Mouse (Mus musculus) midbrain, embryonic 11.5 days (tissue): ENCODE results near the gene Gk2. TPM values are rescaled to one million over a fixed set of nuclear protein-coding genes. Genes with fewer than 3 reads are reported as not detected.

Experiments used
- ATAC-seq: fragments of 200-750 bp; cut with Nextera tagmentation; 2 replicates; pipeline ENCODE4 v1.8.0; 2017; ENCODE audit warnings: moderate TSS enrichment, moderate library complexity; ENCODE audit not compliant: low FRiP score
- DNase-seq: peaks from one replicate; pipeline ENCODE4 v3.0.0; 2015; ENCODE audit warnings: low spot score; ENCODE audit errors: missing footprints
- H3K27ac ChIP-seq: fragments of 300-500 bp; sonication (generic); 2 replicates; pipeline ENCODE4 v1.5.1; 2014; ENCODE audit warnings: low read depth, low read length
- H3K27me3 ChIP-seq: fragments of 300-500 bp; sonication (generic); 2 replicates; pipeline ENCODE4 v1.6.1; 2014; ENCODE audit warnings: mild to moderate bottlenecking, low read length, moderate library complexity, mixed read lengths; ENCODE audit not compliant: control insufficient read depth, insufficient read depth
- H3K36me3 ChIP-seq: fragments of 300-500 bp; sonication (generic); 2 replicates; pipeline ENCODE4 v1.6.1; 2014; ENCODE audit warnings: mild to moderate bottlenecking, low read length, moderate library complexity, mixed read lengths; ENCODE audit not compliant: control insufficient read depth, insufficient read depth
- H3K4me1 ChIP-seq: fragments of 300-500 bp; sonication (generic); 2 replicates; pipeline ENCODE4 v1.6.1; 2014; ENCODE audit warnings: low read length; ENCODE audit not compliant: control insufficient read depth, insufficient read depth
- H3K4me2 ChIP-seq: fragments of 300-500 bp; sonication (generic); 2 replicates; pipeline ENCODE4 v1.6.1; 2014; ENCODE audit warnings: mild to moderate bottlenecking, moderate library complexity
- H3K4me3 ChIP-seq: fragments of 300-500 bp; sonication (generic); 2 replicates; pipeline ENCODE4 v1.5.1; 2014; ENCODE audit warnings: low read depth, low read length
- H3K9ac ChIP-seq: fragments of 300-500 bp; sonication (generic); 2 replicates; pipeline ENCODE4 v1.6.1; 2014; ENCODE audit warnings: low read length
- H3K9me3 ChIP-seq: fragments of 300-500 bp; sonication (generic); 2 replicates; pipeline ENCODE4 v1.6.1; 2016; ENCODE audit warnings: low read length; ENCODE audit not compliant: control insufficient read depth
- WGBS: fragments of 180-500 bp; shearing (Covaris S2); extraction: QIAGEN DNeasy Blood & Tissue Kit; methylation state at CpG from one replicate; pipeline ENCODE4 v1.1.7; 2014; 5-methylcytosine and 5-hydroxymethylcytosine counted together
- polyA plus RNA-seq: library from polyadenylated mRNA; unstranded; fragments of >200 nt; fragmentation: Nextera tagmentation; extraction: Ambion mirVana; gene quantifications from 2 replicates; pipeline ENCODE4 v1.2.1, GENCODE M21; 2014

The Gk2 gene
- polyA plus RNA-seq, 1 experiment from 2014 or later, result not detected

DNA sequence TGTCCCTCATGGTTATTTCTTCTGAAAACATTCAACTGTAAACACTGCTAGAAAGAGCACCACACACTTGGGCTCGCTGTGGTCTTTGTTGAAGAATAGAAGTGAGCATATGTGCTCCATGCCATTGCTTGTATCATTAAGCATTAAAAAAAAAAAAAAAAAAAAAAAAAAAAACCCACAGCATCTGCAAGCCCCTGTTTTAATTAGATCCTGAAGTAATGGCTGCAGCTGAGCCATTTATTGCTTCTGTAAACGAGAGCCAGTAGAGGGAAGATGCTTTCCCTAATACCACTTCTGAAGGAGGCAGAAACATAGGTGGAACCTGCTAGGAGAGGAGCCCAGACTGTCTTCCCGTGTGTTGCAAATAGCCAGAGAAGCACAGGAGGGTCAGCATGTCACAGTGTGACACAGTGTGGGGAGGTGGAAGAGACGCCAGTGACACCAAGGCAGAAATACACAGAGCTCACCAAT lies 47.6 kb downstream of the Gk2 start:
- Histone ChIP-seq H3K4me1 (no peaks in the 10 kb centered on the region), H3K9ac (no peak overlapping the region), H3K27ac (no peak overlapping the region), H3K4me2 (no peak overlapping the region), H3K27me3 (no peaks in the 10 kb centered on the region), H3K36me3 (no peaks in the 10 kb centered on the region), H3K9me3 (no peaks in the 10 kb centered on the region), H3K4me3 (no peak overlapping the region)
- DNase-seq, result no peak
- 65% methylated on average over 4 of the region's 4 CpGs for WGBS
- ATAC-seq, result peak; percentile 30; the same call in 1 of the 2 replicates

Other genes with a start within 250 kb of the Gk2 start
- not detected in 2 replicates for gene Naa11, start 64.6 kb downstream of the Gk2 start, polyA plus RNA-seq